Mouse (Mus musculus) heart, adult 18-20 months (tissue): ENCODE measurements around the gene Mapk9. TPM values are rescaled to one million over a fixed set of nuclear protein-coding genes. Genes with fewer than 3 reads are reported as not detected.
A peak's percentile ranks its signal among the peaks of the same experiment; 100 is the strongest.

ENCODE experiments used
- DNase-seq, 2 experiments: peaks; one replicate each; pipeline ENCODE4 v3.0.0; 2021 to 2022; ENCODE audit warnings: mixed read lengths in 1 of 2
- microRNA-seq, 2 experiments: library from miRNA; unstranded; fragments of <30 nt; microRNA quantifications; one replicate each; pipeline ENCODE4 v1.2.0; 2022
- total RNA-seq, 2 experiments: library from RNA; stranded (reverse); gene quantifications; 2 replicates each; pipeline ENCODE4 v1.2.3; 2021

Gene Mapk9
- total RNA-seq, 2 experiments from 2014 or later = 42.4 to 45.5 TPM

DNA sequence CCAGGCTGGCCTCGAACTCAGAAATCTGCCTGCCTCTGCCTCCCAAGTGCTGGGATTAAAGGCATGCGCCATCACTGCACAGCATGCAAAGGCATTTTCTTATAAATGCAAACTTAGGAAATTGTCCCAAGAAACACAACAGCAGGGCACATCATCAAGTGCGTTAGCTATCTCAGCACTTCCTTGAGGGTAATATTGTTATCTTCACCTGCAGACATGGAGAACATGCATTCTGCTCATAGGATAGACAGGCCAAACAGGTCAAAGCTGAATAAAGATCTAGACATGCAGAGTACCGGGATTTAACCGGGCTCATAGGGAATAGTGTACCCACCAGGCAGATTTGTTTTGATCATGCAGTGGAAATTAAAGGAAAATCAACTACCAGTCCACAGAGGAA lies 45.4 kb downstream of the Mapk9 start:
- DNase-seq = no peak

DNA sequence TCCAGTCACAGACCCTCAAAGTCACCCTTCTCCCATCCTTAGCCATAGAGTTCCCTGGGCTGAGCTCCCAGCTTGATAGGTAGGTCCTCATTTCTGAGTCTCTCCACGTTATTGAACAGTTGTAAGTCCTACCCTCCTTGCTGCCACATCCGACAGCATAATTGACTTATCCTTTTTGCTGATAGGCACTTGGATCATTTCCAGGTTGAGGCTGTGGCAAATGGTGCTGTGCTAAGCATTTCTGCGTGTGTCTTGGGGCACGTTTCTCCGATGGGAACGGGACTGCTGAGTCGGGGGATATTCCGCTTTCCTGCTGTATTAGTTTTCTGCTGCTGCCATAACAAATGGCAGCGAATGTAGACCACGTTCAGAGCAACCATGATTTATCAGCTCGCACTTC lies 47.3 kb downstream of the Mapk9 start:
- no peak for DNase-seq

DNA sequence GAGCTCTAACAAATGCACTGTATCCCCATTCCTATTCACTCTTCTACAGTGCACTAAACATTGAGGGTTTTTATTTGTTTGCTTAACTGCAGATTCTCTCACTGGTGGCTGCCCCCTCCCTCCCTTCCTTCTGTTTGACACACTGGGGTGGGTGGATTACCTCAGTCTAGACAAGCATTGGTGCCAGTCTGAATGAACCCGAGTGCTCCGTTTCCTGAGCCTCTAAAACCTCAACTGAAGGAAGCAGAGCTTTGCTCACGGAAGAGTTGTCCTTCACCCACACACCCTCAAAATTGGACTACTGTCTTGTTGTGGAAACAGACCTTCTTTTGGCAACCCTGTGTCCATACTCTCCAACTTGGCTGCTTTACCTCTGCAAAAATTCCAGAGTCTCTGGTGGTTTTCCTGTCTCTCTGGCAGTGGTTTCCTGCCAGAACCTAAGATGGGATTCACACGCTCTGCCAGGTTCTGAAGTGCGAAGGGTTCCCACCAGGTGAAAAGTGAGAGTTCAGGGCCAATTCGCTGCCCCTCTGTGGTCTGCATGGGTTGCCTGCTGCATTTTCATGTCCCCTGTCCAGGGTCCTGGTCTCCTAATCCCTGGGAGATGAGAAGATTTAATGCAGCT lies 49.5 kb downstream of the Mapk9 start:
- DNase-seq = no peak

DNA sequence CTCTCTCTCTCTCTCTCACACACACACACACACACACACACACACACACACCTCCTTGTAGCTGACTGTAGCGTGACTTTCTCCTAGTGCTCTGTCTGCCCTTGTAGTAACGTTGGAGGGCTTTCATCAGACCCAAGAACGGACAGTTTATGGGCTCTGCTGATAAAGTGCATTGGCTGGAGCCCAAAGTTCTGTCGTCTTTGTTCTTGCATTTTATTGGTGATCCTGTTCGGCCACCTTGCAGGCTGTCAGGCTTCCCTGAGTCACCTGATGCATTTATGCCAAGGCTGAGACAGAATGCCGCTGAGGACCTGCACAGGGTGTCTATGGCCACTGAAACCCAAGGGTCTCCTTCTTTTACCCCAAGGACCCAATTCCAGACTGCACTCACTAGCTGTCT lies 53.5 kb downstream of the Mapk9 start:
- DNase-seq = no peak

DNA sequence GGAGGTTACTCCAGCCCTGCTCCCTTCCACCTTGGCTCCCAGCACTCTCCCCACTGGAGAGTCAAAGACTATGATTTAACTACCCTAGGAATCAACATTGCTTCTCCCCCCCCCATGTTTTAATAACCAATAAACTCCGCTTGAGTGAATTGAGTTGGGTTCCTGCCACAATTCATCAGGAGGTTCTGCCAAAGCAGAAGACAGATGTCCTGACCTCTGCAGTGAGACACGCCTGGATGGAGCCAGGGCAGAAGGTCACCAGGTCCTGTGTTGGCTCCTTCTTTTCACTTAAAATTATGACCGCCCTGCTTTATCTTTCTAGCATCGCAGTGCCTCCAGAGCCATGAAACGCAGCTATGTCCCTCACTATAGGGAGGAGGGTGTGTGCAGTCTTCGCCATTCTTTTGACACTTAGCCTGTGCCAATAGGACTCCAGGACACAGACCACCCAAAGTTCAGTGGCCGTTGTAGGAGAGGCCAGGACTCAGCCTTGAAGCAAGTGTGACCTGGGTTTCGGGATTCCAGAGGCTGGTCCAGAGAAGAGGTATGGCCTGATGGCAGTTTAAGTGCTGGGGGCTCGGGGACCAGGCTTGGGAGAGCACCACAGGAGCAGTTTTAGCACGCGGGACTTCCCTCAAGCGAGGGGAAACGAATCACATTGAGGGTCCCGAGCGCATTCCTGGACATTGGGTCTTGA lies 54.6 kb downstream of the Mapk9 start:
- no peak for DNase-seq

DNA sequence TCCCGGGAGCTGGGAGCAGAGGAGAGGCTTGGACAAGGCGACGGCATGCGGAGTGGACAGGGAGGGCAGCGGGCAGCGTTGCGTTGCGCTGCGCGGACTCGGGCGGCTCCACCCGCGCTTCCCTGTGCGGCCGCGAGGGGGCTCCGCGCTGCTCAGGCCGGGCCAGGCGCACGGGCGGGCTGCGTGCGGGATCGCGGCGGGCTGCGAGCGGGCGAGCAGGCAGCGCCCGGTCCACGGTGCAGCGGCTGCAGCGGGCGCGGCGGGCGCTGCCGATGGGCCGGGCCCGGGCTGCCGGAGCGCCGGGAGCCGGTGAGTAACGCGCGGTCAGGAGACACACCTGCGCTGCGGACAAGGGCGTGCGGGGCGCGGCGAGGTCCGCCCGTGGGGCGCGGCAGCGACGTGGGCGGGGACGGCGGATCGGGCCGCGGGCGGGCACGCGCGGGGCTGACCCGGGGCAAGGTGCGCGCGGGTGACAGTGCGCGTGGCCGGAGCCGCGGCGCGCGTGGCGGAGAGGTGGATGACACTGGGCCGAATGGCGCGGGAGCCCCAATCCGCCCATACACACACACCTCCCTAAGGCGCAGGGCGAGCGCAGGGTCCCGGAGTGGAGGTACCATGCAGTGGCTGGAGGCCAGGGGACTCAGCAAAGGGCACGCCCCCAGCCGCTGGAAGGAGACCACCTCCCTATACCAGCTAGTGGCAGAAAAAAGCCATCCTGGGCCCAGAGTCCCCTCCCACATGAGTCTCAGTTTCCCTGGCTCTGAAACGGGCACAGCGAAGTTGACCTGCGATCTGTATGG lies 55.3 kb downstream of the Mapk9 start, which contains the start of gene Rasgef1c:
Gene Rasgef1c, plus strand, starts transcription at position 177 of the 800 bp plus-strand sequence.
- peak; percentile 54 to 76 for DNase-seq

DNA sequence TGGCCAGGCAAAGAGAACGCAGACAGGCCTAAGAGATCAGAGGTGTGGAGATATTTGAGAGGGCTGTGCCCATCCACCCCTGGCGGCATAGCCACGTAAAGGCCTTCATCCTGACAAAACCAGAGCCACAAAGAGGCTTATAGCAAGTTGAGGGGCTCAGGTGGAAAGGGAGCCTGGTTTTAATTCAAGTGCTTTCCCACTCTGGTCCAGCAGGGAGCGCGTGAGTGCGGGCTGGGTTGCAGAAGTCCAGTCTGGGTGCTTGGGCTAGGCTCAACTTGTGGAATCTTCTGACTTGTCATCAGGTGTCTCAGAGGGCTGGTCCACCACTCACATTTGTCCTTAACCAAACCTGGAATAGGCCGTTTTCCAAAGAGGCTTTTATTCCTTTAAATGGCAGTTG lies 56.8 kb downstream of the Mapk9 start:
- peak; percentile 34 to 87 for DNase-seq

DNA sequence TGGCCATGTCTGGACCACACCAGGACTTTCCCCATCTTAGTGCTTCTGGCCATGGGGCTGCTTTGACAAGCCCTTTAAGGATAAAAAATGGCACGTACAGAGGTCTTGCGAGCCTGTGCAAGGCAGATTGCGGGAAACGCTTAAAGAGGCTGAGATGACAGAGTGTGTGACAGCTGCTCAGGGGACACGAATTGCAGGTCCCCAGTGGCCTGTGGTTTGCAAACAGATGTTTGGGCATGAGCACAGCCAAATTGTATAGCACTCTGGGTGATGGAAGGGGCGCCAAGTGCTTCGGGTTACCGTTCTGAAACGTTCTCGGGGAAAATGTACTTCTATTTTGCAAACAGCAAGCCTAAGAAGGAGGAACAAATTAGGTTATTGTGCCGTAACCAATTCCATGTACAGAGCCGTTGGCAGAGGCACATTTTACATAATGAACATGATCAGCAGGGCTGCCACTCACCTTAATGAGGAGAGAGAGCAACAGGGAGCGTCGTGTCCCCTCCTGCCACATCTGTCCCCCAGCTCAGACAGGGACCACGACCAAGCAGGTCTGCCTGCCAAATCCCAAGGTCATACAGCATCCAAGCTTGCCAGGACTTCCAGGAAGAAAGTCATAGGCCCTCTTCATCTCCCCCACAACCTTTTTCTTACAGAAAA lies 72.1 kb downstream of the Mapk9 start:
- no peak for DNase-seq

DNA sequence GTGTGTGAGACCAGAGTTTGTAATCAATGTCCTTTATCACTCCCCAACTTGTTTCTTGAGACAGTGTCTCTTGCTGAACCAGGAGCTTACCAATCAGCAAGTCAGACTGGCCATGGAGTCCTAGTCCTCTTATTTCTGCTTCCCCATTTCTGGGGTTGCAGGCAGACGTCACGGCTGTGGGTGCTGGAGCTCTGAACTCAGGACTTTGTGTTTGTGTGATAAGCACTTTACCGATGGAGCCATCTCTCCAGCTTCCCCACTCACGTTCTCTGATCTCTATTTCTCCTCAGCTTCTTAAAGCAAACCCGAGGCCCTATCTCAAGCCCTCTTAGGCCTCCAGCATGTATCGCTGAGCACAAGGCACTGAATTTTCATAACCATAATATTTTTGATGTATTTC lies 72.8 kb downstream of the Mapk9 start:
- no peak for DNase-seq

DNA sequence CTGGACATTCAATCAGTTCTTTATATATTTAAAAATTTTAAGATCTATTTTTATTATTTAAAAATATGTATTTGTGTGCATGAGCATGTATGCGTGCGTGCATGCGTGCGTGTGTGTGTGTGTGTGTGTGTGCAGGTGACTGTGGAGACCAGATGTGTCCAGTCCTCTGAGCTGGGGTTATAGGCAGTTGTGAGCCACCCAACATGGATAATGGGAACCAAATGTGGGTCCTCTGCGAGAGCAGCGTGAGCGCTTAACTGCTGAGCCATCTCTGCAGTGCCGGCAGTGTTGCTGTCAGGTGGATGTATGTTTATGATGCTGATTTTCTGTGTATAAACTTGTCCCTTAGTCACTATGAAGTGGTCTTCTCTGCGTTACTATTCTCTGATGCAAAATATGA lies 77.0 kb downstream of the Mapk9 start:
- DNase-seq = no peak

DNA sequence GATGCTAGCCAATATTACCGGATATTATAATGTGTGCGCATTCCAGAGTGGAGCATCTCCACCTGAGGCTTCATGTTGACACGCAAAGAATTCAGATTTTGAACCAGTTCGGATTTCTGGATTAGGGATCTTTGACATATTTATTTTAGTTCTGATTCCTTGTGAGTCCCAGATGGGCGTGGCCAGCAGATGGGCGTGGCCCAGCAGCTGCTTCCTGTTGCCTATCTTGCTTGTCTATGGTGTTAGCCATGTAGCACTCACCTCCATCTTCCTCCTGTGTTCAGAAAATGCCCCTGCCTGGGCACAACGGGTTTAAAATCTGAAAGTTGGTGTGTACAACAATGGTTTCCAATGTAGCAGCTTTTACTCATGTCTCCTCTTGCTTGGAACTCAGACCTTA lies 79.6 kb downstream of the Mapk9 start:
- no peak for DNase-seq

DNA sequence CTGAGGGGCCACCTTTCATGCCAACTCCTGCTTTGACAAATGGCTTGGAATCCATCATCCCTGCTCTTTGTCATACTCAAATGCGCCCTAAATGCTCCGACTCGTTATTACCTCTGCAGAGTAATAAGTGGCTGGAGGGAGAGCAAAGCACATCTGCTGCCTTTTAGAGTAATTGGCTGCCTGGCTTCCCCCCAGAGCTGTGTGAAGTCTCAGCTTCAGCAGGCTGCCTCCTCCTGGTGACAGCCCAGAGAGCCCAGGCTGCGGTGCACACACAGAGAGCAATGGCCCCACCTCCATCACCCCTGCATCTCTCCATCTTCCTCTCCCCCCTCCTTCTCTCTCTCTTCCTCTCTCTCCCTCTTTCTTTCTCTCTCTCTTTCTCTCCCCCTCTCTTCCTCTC lies 80.6 kb downstream of the Mapk9 start:
- DNase-seq = no peak

DNA sequence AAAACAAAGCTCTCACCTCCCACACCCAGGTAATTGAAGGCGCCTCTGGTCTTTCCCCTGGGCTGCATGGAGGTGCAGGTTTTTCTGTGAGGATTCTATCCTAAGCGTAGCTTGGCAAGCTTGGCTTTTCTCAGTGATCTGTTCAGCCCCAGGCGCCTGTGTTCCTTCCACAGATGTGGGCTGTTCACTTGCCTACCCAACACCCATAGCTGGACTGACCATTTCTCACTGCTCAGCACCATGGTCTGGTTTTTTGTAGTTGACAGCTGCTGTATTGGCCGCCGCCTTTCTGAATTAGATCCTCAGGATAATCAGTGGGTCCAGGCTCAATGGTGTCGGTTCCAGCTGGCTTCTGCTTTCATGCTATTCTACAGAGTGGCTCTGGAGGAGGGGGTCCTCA lies 81.1 kb downstream of the Mapk9 start:
- DNase-seq = no peak

DNA sequence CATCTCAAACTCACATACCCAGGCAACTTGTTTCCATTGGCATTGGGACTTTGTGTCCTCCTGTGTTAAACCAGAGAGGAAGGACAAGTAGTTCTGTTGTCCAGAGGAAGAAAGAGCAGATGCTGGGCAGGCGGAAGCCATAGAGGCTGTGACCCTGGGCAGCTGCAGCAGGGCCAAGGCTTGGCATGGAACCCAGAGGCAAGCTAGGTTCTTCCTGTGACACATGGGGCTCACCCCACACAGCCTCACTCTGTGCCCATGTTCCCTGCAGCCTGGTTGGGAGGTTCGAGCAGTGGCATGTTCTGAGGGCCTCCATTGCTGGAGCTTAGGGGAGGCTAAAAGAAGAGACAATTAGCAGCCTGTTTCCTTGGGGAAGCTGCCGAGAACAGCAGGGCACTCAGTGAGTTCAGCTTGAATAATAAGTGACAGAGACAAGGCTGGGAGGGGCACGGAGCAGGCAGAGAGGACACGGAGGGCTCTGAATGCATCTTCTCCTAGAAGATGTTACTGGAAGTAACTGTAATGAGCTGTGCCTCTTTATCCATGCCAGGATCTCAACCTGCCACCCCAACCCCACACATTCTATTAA lies 84.6 kb downstream of the Mapk9 start:
- DNase-seq = peak in 1 of 2 experiments; percentile 23

DNA sequence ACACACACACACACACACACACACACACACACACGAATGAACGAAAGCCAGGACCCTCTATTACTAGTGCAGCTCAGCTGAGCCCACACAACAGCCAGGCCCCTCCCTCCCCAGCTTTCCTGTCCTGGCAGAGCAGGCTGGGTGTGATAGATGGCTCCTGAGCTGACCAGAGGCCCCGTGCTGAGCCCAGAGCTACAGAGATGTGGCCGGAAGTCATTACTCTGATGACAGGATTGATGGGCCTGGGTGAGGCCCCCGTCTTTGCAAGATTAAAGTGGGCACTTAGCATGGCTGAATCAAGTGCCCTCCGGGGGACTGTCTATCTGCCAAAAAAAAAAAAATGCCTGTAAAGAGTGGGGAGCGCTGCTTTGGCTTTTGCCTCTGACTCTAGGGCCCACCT lies 85.3 kb downstream of the Mapk9 start:
- no peak for DNase-seq

DNA sequence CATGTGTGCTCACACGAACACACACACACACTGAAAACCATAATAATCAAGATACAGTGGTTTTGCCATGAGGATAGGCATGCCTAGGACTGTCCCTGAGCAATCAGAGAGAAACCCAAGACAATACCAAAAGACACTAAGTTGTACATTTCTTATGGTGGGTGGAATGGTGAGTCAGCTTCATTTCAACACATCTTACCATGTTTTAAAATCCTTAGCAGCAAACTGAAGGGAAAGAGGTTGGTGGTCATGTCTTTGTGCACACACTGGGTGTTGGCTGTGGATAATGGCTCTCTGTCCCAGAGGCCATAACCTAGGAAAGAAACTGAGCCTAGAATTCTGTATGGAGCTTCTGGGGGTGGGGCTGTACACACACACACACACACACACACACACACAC lies 87.3 kb downstream of the Mapk9 start:
- DNase-seq = no peak

DNA sequence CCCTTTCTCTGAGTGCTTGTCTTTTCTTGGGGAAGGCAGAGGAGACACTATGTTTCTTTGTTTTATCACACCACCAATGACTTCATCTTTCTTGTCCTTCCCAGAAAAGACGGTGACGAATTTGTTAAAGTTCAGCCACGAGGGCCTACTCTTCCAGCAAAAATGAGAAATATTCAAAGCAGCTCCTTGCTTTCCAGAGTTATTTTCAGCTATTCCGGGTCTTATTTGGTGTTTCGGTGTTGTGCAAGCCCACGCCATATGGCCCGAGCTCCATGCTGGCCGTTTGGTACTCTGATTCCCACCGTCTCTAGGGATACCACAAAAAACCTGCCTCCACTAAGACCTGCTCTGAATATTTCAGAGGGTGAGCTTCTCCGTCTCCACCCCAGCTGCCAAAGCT lies 87.8 kb downstream of the Mapk9 start:
- peak; percentile 23 to 36 for DNase-seq

Small RNA genes within 50 kb of the gene (microRNA-seq; reads per million reads assigned to microRNA genes)
- 0 reads per million in 2 experiments for gene Gm23492

Other genes starting within 250 kb of the Mapk9 start
- gene Flt4, start 237.5 kb upstream of the Mapk9 start, total RNA-seq = 10 to 100 TPM; 11.0 TPM
- gene Scgb3a1, start 183.1 kb upstream of the Mapk9 start, total RNA-seq = 100 to 1,000 TPM in 1 of 2 experiments, not detected in 1; 127 TPM
- gene Cnot6, start 134.0 kb upstream of the Mapk9 start, total RNA-seq = 10 to 100 TPM; 21.0 to 21.5 TPM
- gene Gfpt2, start 52.6 kb upstream of the Mapk9 start, total RNA-seq = 1 to 10 TPM; 8.7 to 9.3 TPM
- gene Rasgef1c, start 55.1 kb downstream of the Mapk9 start, total RNA-seq = under 1 TPM; 0.40 to 0.54 TPM
- 10 to 100 TPM; 50.1 to 55.7 TPM for gene Rnf130, start 178.6 kb downstream of the Mapk9 start, total RNA-seq